9 mouse cellular contexts compared by ENCODE assay signal in the genomic region with DNA sequence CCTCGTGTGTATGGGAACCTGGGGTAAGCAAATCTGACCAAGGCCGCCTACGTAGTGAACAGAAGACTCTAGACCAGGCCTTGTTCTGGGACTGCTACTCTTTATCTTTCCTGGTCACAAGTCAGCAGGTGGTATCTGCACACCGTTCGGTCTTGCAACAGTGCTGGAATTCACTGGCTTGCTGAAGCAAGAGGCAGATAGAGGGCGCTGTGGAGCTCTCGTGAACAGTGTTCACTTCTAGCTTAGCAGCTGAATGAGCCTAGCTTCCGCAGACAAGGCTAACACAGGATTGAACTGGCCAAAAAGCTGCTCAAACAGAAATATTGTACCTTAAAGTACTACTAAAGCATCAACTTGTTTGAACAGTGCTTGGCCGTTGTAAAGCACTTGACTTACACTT.
DNase-seq lines count a peak whose midpoint lies in the region; ATAC-seq and TF ChIP-seq lines count a peak whose summit lies in the region.
"Had no signal": no experiment of that assay in that cellular context is flagged by ENCODE, and none has a peak within 500 bp of the region (broad histone marks: within the 10 kb centered on the region; RNA-seq: fewer than 3 reads in every experiment).

No protein-coding gene starts in this region.

- no peak overlapping the region for H3K4me2 ChIP-seq in intestine, postnatal 0 days (replicated peaks; ENCODE audit: low read depth)
- H3K4me2 ChIP-seq in midbrain, embryonic 13.5 days (replicated peaks): no peak overlapping the region
- H3K4me2 ChIP-seq: neural tube, embryonic 12.5 days had no signal

- H3K9me3 ChIP-seq in intestine, postnatal 0 days (ENCODE audit: control insufficient read depth): no peaks in the 10 kb centered on the region
- no peaks in the 10 kb centered on the region for H3K9me3 ChIP-seq in limb, embryonic 10.5 days (replicated peaks)
- no peaks in the 10 kb centered on the region for H3K9me3 ChIP-seq in midbrain, embryonic 13.5 days
- H3K9me3 ChIP-seq: neural tube, embryonic 12.5 days had no signal

- peak; percentile 73 for DNase-seq in CD4-positive, CD25-positive, alpha-beta regulatory T cell, adult 2 months (ENCODE audit: low read depth, low spot score)
- DNase-seq in cerebellum, postnatal 14 days: peak; percentile 83 to 94
- peak; percentile 49 to 73 for DNase-seq in gastrocnemius, adult 8-10 months (ENCODE audit: low spot score in 2 of 2)
- peak; percentile 81 for DNase-seq in limb, embryonic 10.5 days (ENCODE audit: low spot score)
- DNase-seq in spleen, postnatal 14 days (ENCODE audit: low spot score in 2 of 2): peak; percentile 59 to 78

- no peaks in the 10 kb centered on the region for H3K36me3 ChIP-seq in intestine, postnatal 0 days (ENCODE audit: control insufficient read depth, insufficient read depth)
- 0 out of 2 replicates have a peak, but pooled peaks cover 3% of the 10 kb centered on the region for H3K36me3 ChIP-seq in limb, embryonic 10.5 days
- no peaks in the 10 kb centered on the region for H3K36me3 ChIP-seq in midbrain, embryonic 13.5 days
- H3K36me3 ChIP-seq: neural tube, embryonic 12.5 days had no signal

- peak; percentile 96 for TF ChIP-seq CTCF in intestine, postnatal 0 days (IDR thresholded peaks at IDR 0.05; ENCODE audit: low read depth)

- no peak overlapping the region for H3K27ac ChIP-seq in intestine, postnatal 0 days (ENCODE audit: low read depth, low read length)
- H3K27ac ChIP-seq in limb, embryonic 10.5 days: 0 out of 2 replicates have a peak overlapping the region, but pooled peaks have one; percentile 44
- no peak overlapping the region for H3K27ac ChIP-seq in midbrain, embryonic 13.5 days
- H3K27ac ChIP-seq: neural tube, embryonic 12.5 days had no signal

- H3K4me3 ChIP-seq in intestine, postnatal 0 days (ENCODE audit: low read depth, low read length): no peak overlapping the region
- no peak overlapping the region for H3K4me3 ChIP-seq in limb, embryonic 10.5 days
- H3K4me3 ChIP-seq in midbrain, embryonic 13.5 days (replicated peaks): no peak overlapping the region
- H3K4me3 ChIP-seq: neural tube, embryonic 12.5 days had no signal

- no peaks in the 10 kb centered on the region for H3K27me3 ChIP-seq in intestine, postnatal 0 days (replicated peaks; ENCODE audit: control insufficient read depth, insufficient read depth, low read length)
- H3K27me3 ChIP-seq in limb, embryonic 10.5 days (ENCODE audit: low read depth, poor library complexity, severe bottlenecking): peaks cover 29% of the 10 kb centered on the region
- H3K27me3 ChIP-seq in midbrain, embryonic 13.5 days: peaks cover 25% of the 10 kb centered on the region
- H3K27me3 ChIP-seq: neural tube, embryonic 12.5 days had no signal

- WGBS in intestine, postnatal 0 days: 25% methylated on average over 9 of the region's 9 CpGs
- 32% methylated on average over 9 of the region's 9 CpGs for WGBS in limb, embryonic 10.5 days
- 23% methylated on average over 9 of the region's 9 CpGs for WGBS in midbrain, embryonic 13.5 days

- no peak overlapping the region for H3K9ac ChIP-seq in intestine, postnatal 0 days (ENCODE audit: low read depth, low read length)
- no peak overlapping the region for H3K9ac ChIP-seq in midbrain, embryonic 13.5 days (replicated peaks)
- H3K9ac ChIP-seq: neural tube, embryonic 12.5 days had no signal

- ATAC-seq in CD4-positive, CD25-positive, alpha-beta regulatory T cell, adult 4 months: no peak
- ATAC-seq in intestine, postnatal 0 days: peak; percentile 69
- 0 out of 2 replicates have a peak, but pooled peaks have one; percentile 62 for ATAC-seq in midbrain, embryonic 13.5 days

- no peaks in the 10 kb centered on the region for H3K4me1 ChIP-seq in intestine, postnatal 0 days (replicated peaks; ENCODE audit: control insufficient read depth, insufficient read depth, low read length)
- H3K4me1 ChIP-seq in limb, embryonic 10.5 days: peaks cover 22% of the 10 kb centered on the region
- peaks cover 10% of the 10 kb centered on the region for H3K4me1 ChIP-seq in midbrain, embryonic 13.5 days (replicated peaks)
